Mouse (Mus musculus) forebrain, postnatal 0 days (tissue): Measurements from ENCODE around the gene Pan3. TPM values are rescaled to one million over a fixed set of nuclear protein-coding genes. Genes with fewer than 3 reads are reported as not detected.
A peak's percentile ranks its signal among the peaks of the same experiment; 100 is the strongest.

Experiments used
- ATAC-seq: fragments of 200-750 bp; cut with Nextera tagmentation; 2 replicates; pipeline ENCODE4 v1.8.0; 2017; ENCODE audit warnings: mild to moderate bottlenecking, moderate library complexity
- DNase-seq: peaks from one replicate; pipeline ENCODE4 v3.0.0-alpha.2; 2015
- H3K27ac ChIP-seq: fragments of 300-500 bp; sonication (generic); 2 replicates; pipeline ENCODE4 v1.5.1; 2014; ENCODE audit warnings: low read depth, mild to moderate bottlenecking, antibody characterized with exemption, low read length, moderate library complexity, mixed read lengths
- H3K27me3 ChIP-seq: fragments of 300-500 bp; sonication (generic); 2 replicates; pipeline ENCODE4 v1.6.1; 2014; ENCODE audit warnings: mild to moderate bottlenecking, low read length, mixed read lengths; ENCODE audit not compliant: insufficient read depth
- H3K36me3 ChIP-seq: fragments of 300-500 bp; sonication (generic); 2 replicates; pipeline ENCODE4 v1.6.1; 2014; ENCODE audit warnings: mild to moderate bottlenecking, moderate library complexity; ENCODE audit not compliant: insufficient read depth
- H3K4me1 ChIP-seq: fragments of 300-500 bp; sonication (generic); 2 replicates; pipeline ENCODE4 v1.6.1; 2014; ENCODE audit warnings: antibody characterized with exemption; ENCODE audit not compliant: insufficient read depth
- H3K4me2 ChIP-seq: fragments of 300-500 bp; sonication (generic); 2 replicates; pipeline ENCODE4 v1.6.1; 2014; ENCODE audit warnings: low read depth, mild to moderate bottlenecking, moderate library complexity
- H3K4me3 ChIP-seq: fragments of 300-500 bp; sonication (generic); 2 replicates; pipeline ENCODE4 v1.5.1; 2014; ENCODE audit warnings: low read depth, low read length, mixed read lengths
- H3K9ac ChIP-seq: fragments of 300-500 bp; sonication (generic); 2 replicates; pipeline ENCODE4 v1.6.1; 2014; ENCODE audit warnings: mild to moderate bottlenecking
- H3K9me3 ChIP-seq: fragments of 300-500 bp; sonication (generic); 2 replicates; pipeline ENCODE4 v1.6.1; 2016; ENCODE audit warnings: low read length
- CTCF ChIP-seq: sonication (generic); IDR thresholded peaks from 2 replicates; pipeline ENCODE4 v1.5.1; 2016; ENCODE audit warnings: antibody characterized with exemption, control low read depth, low read depth
- WGBS: fragments of 180-500 bp; shearing (Covaris S2); extraction: QIAGEN DNeasy Blood & Tissue Kit; methylation state at CpG from one replicate; pipeline ENCODE4 v1.1.7; 2014; 5-methylcytosine and 5-hydroxymethylcytosine counted together
- polyA plus RNA-seq: library from polyadenylated mRNA; unstranded; fragments of >200 nt; fragmentation: Nextera tagmentation; extraction: Ambion mirVana; gene quantifications from 2 replicates; pipeline ENCODE4 v1.2.1, GENCODE M21; 2015
- total RNA-seq: library from RNA; depleted of rRNA; stranded (reverse); fragments of >200 nt; gene quantifications from 2 replicates; pipeline ENCODE4 v1.2.3, GENCODE M21; 2014

The Pan3 gene
- total and polyA plus RNA-seq, 2 experiments from 2014 or later: 52.6 to 68.0 TPM

GRCm38 (mm10) chr5:147572695-147573094 is 142.7 kb downstream of the Pan3 start:
- H3K27me3 ChIP-seq: no peaks in the 10 kb centered on the region
- H3K4me3 ChIP-seq: no peak overlapping the region
- H3K9ac ChIP-seq: no peak overlapping the region
- DNase-seq (no peak), ATAC-seq (no peak)
- H3K27ac ChIP-seq: no peak overlapping the region
- 91% methylated on average over 7 of the region's 7 CpGs for WGBS
- H3K4me2 ChIP-seq: no peak overlapping the region
- no peaks in the 10 kb centered on the region for H3K4me1 ChIP-seq
- no peak for TF ChIP-seq CTCF
- H3K36me3 ChIP-seq: no peaks in the 10 kb centered on the region
- no peaks in the 10 kb centered on the region for H3K9me3 ChIP-seq

- no peak overlapping the region for H3K27ac ChIP-seq
- no peaks in the 10 kb centered on the region for H3K36me3 ChIP-seq
- no peaks in the 10 kb centered on the region for H3K27me3 ChIP-seq
- no peak overlapping the region for H3K4me2 ChIP-seq
- H3K9ac ChIP-seq: no peak overlapping the region
- no peak for ATAC-seq
- WGBS: 95% methylated on average over 1 of the region's 1 CpGs
- no peak overlapping the region for H3K4me3 ChIP-seq
- H3K4me1 ChIP-seq: no peaks in the 10 kb centered on the region
- TF ChIP-seq CTCF: no peak
- no peak for DNase-seq
- H3K9me3 ChIP-seq: no peaks in the 10 kb centered on the region
Observed at GRCm38 (mm10) chr5:147573555-147573954, 143.6 kb downstream of the Pan3 start.

DNA sequence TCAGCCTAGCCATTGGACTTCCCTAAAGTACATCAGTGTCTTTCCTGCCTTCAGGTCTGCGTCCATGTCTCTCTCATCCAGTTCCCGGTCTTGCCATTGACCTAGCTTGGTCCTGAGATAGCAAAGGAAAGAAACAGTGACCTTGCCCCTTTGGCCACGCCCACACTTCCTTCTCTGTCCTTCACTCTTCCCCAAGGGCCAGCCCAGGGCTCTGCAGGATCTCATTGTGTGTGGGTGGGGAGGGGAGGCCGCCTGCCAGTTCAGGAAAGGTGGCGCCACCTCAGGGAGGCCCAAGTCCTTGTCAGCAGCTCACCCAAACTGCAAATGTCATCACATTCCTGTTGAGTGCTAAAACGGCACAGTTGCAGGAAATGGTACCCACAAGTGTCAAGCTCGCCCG is 144.6 kb downstream of the Pan3 start:
- Histone ChIP-seq H3K9me3 (no peaks in the 10 kb centered on the region), H3K4me3 (no peak overlapping the region), H3K36me3 (no peaks in the 10 kb centered on the region), H3K4me1 (no peaks in the 10 kb centered on the region), H3K27me3 (no peaks in the 10 kb centered on the region), H3K9ac (no peak overlapping the region), H3K27ac (no peak overlapping the region), H3K4me2 (no peak overlapping the region)
- ATAC-seq (no peak), DNase-seq (no peak)
- TF ChIP-seq CTCF: no peak
- 74% methylated on average over 8 of the region's 8 CpGs for WGBS

DNA sequence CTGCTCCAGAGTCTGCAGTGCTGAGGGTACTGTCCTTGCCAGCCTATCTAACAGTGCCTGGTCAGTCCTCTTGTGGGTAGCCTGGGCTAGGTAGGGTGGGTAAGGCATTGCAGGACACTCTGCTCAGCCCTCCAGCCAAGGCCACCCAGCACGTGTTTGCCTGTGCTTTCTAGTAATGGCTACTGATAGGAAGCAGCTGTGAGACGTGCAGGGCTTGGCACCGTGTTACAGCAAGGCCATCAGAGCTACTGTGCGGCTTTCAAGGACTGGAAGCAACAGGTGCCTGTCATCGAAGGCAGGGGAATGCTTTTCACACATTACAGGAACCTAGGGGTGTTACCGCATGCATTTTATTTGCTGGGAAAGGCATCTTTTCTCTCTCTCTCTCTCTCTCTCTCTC is 147.0 kb downstream of the Pan3 start:
- WGBS: 79% methylated on average over 6 of the region's 6 CpGs
- no peak overlapping the region for H3K27ac ChIP-seq
- no peak for TF ChIP-seq CTCF
- H3K27me3 ChIP-seq: no peaks in the 10 kb centered on the region
- no peak overlapping the region for H3K4me3 ChIP-seq
- ATAC-seq: no peak
- H3K9me3 ChIP-seq: no peaks in the 10 kb centered on the region
- no peaks in the 10 kb centered on the region for H3K4me1 ChIP-seq
- H3K4me2 ChIP-seq: no peak overlapping the region
- H3K9ac ChIP-seq: no peak overlapping the region
- no peaks in the 10 kb centered on the region for H3K36me3 ChIP-seq
- no peak for DNase-seq

DNA sequence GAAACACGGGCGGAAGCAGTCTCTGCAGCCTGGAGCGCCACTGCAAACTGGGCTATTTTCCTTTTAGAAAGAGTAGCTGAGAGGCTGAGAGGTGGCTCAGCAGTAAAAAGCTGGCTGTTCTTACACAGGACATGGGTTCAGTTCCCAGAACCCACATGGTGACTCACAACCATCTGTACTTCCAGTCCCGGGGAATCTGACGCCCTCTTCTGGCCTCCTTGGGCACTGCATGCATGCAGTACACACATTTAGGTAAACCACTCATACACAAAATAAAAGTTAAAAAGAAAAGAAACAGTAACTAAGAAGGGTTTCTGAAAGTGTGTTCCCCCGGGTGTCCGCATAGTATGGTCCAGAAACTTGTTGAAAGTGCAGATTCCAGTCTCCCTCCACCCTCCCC is 149.2 kb downstream of the Pan3 start:
- H3K4me2 ChIP-seq: no peak overlapping the region
- TF ChIP-seq CTCF: 0 out of 2 replicates have a peak, but pooled peaks have one; percentile 14
- H3K27me3 ChIP-seq: no peaks in the 10 kb centered on the region
- DNase-seq: no peak
- H3K4me3 ChIP-seq: no peak overlapping the region
- H3K9me3 ChIP-seq: no peaks in the 10 kb centered on the region
- no peaks in the 10 kb centered on the region for H3K36me3 ChIP-seq
- no peak for ATAC-seq
- no peaks in the 10 kb centered on the region for H3K4me1 ChIP-seq
- H3K27ac ChIP-seq: no peak overlapping the region
- no peak overlapping the region for H3K9ac ChIP-seq
- WGBS: 90% methylated on average over 7 of the region's 7 CpGs

DNA sequence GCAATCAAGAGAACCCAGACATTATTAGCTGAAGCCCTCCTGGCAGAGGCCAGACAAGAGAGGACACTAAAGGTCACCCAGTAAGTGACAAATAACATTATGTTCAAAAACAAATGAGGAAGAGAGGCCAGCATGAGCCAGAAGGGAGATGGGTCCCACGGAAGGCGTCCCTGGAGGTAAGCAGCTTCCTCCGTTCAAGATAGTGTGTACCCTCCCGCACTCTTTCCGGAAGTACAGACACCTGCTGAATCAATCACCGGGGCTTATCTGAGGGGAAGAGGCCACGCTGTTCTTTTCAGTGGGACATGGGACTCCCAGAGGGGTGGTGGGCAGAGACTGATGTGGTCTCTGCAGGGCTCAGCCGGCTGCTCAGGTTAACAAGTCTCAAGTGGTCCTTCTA is 149.7 kb downstream of the Pan3 start:
- no peak overlapping the region for H3K9ac ChIP-seq
- no peaks in the 10 kb centered on the region for H3K9me3 ChIP-seq
- H3K27me3 ChIP-seq: no peaks in the 10 kb centered on the region
- no peak overlapping the region for H3K27ac ChIP-seq
- no peak for ATAC-seq
- no peak for TF ChIP-seq CTCF
- H3K36me3 ChIP-seq: no peaks in the 10 kb centered on the region
- H3K4me2 ChIP-seq: no peak overlapping the region
- no peak for DNase-seq
- no peaks in the 10 kb centered on the region for H3K4me1 ChIP-seq
- 87% methylated on average over 8 of the region's 8 CpGs for WGBS
- H3K4me3 ChIP-seq: no peak overlapping the region

- no peak overlapping the region for H3K9ac ChIP-seq
- no peak for DNase-seq
- H3K4me2 ChIP-seq: no peak overlapping the region
- TF ChIP-seq CTCF: no peak
- no peak overlapping the region for H3K27ac ChIP-seq
- WGBS: 81% methylated on average over 13 of the region's 13 CpGs
- no peaks in the 10 kb centered on the region for H3K9me3 ChIP-seq
- H3K36me3 ChIP-seq: no peaks in the 10 kb centered on the region
- H3K4me3 ChIP-seq: no peak overlapping the region
- H3K27me3 ChIP-seq: no peaks in the 10 kb centered on the region
- no peak for ATAC-seq
- H3K4me1 ChIP-seq: no peaks in the 10 kb centered on the region
Observed at GRCm38 (mm10) chr5:147580181-147580580, 150.2 kb downstream of the Pan3 start.
